Mouse (Mus musculus) hematopoietic multipotent progenitor cell, adult 10-12 weeks (in vitro differentiated cells): ENCODE results near the gene Ubn2. TPM values are rescaled to one million over a fixed set of nuclear protein-coding genes. Genes with fewer than 3 reads are reported as not detected.

Source experiments
- polyA plus RNA-seq: library from polyadenylated mRNA; stranded (reverse); fragments of >175 nt; gene quantifications from 2 replicates; pipeline ENCODE4 v1.2.3, GENCODE M21; 2012; ENCODE audit warnings: low replicate concordance

Gene Ubn2
- polyA plus RNA-seq: 5.1 and 9.7 TPM in 2 replicates

GRCm38 (mm10) chr6:38433261-38434033, at the start of gene Ubn2:
Ubn2 (plus strand) TSS chr6:38433950.

GRCm38 (mm10) chr6:38533428-38534405, 100.0 kb downstream of the Ubn2 start, which contains the start of gene Fmc1:
Fmc1 (plus strand) TSS chr6:38533502.

GRCm38 (mm10) chr6:38551062-38551988, 117.6 kb downstream of the Ubn2 start, which contains the start of gene Luc7l2:
Luc7l2 (plus strand) TSS chr6:38551334.

Other genes with a start within 250 kb of the Ubn2 start
- gene D630045J12Rik, start 179.9 kb upstream of the Ubn2 start, polyA plus RNA-seq: 0.07 and 0.34 TPM in 2 replicates
- gene Zc3hav1l, start 134.7 kb upstream of the Ubn2 start, polyA plus RNA-seq: 0.33 and 0.53 TPM in 2 replicates
- gene Zc3hav1, start 79.3 kb upstream of the Ubn2 start, polyA plus RNA-seq: 37.9 and 43.0 TPM in 2 replicates
- gene Ttc26, start 52.5 kb upstream of the Ubn2 start, polyA plus RNA-seq: not detected in 2 replicates
- gene Fmc1, start 99.6 kb downstream of the Ubn2 start, polyA plus RNA-seq: 85.6 and 120 TPM in 2 replicates
- 76.8 and 157 TPM in 2 replicates for gene Luc7l2, start 117.4 kb downstream of the Ubn2 start, polyA plus RNA-seq
- 0.58 and 0.96 TPM in 2 replicates for gene Klrg2, start 203.3 kb downstream of the Ubn2 start, polyA plus RNA-seq
- gene Clec2l, start 229.1 kb downstream of the Ubn2 start, polyA plus RNA-seq: 0.55 and 0.70 TPM in 2 replicates